Mouse (Mus musculus) left cerebral cortex, adult 9 months (tissue): Measurements from ENCODE around the gene Hoxd3.

Experiments used
- DNase-seq, 2 experiments: peaks; one replicate each; pipeline ENCODE4 v3.0.0; 2022; ENCODE audit warnings: low spot score in 2 of 2

The Hoxd3 gene

DNA sequence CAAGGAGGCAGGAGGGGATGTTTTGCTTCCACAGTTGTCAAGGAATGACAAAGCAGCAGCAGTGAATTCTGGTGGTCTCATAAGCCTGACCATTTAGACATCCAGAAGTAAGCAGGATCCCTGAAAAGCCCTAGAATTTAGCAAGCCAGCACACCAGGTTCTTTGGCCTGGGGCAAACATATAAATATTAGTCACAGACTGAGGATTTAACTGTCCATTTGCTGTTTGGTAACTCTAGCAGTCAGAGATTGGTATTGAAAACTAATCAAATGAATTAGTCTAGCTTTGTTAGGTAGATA, 30.2 kb downstream of the Hoxd3 start:
- no peak for DNase-seq

- no peak for DNase-seq
Observed at GRCm38 (mm10) chr2:74745540-74746297, 34.0 kb downstream of the Hoxd3 start.

DNA sequence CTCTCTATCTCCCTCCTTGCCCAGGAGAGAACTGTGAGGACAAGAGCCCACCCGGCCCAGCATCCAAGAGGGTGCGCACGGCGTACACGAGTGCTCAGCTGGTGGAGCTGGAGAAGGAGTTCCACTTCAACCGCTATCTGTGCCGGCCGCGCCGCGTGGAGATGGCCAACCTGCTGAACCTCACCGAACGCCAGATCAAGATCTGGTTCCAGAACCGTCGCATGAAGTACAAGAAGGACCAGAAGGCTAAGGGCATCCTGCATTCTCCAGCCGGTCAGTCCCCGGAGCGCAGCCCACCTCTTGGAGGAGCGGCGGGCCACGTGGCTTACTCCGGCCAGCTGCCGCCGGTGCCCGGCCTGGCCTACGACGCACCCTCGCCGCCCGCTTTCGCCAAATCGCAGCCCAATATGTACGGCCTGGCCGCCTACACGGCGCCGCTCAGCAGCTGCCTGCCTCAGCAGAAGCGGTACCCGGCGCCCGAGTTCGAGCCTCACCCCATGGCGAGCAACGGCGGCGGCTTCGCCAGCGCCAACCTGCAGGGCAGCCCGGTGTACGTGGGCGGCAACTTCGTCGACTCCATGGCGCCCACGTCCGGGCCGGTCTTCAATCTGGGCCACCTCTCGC, 34.7 kb downstream of the Hoxd3 start:
- DNase-seq, result no peak

- DNase-seq, result no peak
Observed at GRCm38 (mm10) chr2:74747006-74747405, 35.3 kb downstream of the Hoxd3 start.

GRCm38 (mm10) chr2:74747661-74748141, 36.0 kb downstream of the Hoxd3 start:
- DNase-seq, result no peak

GRCm38 (mm10) chr2:74748436-74748995, 36.8 kb downstream of the Hoxd3 start:
- no peak for DNase-seq

DNA sequence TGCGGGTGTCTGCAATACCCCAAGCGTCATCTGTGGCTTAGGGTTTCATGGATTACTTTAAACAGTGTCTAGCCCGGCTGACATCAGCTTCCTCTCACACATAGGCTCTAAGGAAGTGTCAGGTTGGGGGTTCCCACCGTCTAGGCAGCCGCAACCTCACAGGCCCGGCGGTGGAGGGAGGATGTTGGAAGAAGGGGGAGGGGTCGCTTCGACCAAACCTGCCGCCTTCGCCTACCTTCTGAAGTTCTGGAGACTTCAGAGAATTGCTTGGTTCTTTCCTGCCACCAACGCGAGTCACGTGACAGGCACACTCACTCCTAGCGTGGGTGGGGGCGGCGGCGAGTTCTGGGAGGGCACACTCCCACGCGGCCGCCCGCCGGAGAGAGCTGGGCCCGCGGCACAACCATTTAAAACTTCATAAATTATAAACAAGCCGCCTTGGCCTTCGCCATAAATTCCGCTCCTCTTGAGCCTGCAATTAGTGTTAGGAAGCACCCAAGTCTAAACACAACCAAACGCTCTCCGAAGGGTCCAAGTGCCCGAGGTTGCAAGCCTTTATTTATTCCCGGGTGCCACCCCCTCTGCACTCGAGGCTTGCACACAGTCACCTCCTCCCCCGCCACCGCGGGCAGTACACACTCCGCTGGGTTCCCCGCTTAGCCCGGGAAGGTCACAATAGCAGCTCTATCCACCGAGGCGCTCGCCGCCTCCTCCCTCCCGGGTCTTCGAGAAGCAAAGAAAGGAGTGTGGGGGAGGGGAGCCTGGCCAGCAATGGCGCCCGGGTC, 37.8 kb downstream of the Hoxd3 start:
- no peak for DNase-seq

GRCm38 (mm10) chr2:74750731-74751250, 39.1 kb downstream of the Hoxd3 start:
- DNase-seq, result no peak

DNA sequence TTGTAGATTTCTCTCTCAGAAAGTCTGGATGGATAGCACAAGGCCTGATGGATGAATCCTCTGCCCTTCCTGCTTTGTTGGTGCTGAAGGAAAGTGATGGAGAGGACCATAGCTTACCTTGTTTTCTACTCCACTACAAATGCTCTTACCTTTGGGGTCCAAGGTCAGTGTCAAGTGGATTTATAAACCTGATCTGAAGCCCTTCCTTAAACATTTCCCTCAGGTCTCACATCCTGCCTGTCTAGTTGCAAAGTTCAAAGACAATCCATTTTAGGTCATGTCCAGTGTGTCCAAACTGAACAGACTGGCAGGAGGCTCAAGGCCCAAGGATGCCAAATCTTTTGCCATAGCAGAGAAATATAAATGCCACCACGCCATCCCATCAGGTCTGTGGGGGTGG, 40.1 kb downstream of the Hoxd3 start:
- DNase-seq, result no peak

- DNase-seq, result no peak
Observed at GRCm38 (mm10) chr2:74752431-74753174, 40.9 kb downstream of the Hoxd3 start.

DNA sequence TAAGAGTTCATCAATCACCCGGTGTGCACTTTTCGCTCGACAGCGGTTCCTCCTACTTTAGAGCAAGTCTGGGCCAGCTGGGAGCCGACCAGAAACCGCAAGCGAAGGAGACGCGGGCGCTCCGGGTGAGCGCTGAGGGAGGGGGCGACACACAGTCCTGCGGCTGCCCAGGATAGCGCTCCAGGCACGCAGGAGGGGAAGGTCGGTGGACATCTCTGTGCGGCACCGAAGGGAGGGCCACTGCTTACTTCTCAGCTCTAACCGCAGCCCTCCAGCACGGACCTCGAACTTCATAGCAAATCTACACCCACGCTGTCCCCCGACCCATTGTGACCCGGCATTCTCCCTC, 41.4 kb downstream of the Hoxd3 start:
- no peak for DNase-seq

DNA sequence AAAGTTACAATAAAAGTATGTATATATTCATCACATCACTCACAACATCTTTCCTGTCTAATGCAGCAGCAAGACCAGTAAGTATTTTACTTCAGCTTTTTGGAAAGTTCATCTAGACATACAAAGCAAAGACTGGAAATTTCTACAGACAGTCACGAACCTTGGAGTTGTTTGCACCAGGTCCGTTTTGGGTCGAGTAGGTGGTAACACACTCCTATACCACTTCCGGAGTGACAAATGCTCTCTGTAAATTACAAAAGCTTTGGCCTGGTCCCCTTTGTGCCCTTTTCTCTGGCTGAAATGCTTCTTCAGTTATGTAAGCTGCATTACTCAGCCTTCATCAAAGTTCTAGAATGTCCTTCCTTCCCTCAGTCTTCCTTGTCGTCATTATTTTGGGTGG, 42.0 kb downstream of the Hoxd3 start:
- DNase-seq, result no peak

GRCm38 (mm10) chr2:74760146-74760545, 48.4 kb downstream of the Hoxd3 start:
- no peak for DNase-seq

DNA sequence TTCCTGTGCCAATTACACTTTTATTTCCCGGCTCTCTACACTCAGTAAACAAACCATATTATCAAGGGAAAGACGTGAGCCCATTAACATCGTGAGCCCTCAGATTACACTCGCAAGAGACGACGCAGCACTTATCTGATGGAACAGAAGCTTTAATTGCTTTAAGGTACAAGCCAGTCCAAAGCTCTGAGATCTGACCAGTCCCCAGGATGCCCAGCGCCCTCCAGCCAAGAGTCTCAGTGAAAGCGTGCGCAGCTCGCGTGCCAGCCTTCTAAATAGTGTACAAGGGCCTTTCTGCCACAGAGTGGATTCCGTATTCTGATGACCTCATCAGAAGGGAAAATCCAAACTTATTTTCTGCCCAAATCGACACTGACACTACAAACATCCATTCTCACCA, 50.2 kb downstream of the Hoxd3 start:
- no peak for DNase-seq

- no peak for DNase-seq
Observed at GRCm38 (mm10) chr2:74762522-74763244, 51.0 kb downstream of the Hoxd3 start, which contains the start of gene Hoxd1. TSS of gene Hoxd1 (plus strand) at chr2:74762980.

- DNase-seq, result no peak
Observed at GRCm38 (mm10) chr2:74763245-74763735, 51.6 kb downstream of the Hoxd3 start.

GRCm38 (mm10) chr2:74763976-74764375, 52.2 kb downstream of the Hoxd3 start:
- no peak for DNase-seq

GRCm38 (mm10) chr2:74774359-74774758, 62.6 kb downstream of the Hoxd3 start:
- DNase-seq, result peak; percentile 9 to 11

GRCm38 (mm10) chr2:74777536-74778275, 66.0 kb downstream of the Hoxd3 start:
- DNase-seq, result no peak

DNA sequence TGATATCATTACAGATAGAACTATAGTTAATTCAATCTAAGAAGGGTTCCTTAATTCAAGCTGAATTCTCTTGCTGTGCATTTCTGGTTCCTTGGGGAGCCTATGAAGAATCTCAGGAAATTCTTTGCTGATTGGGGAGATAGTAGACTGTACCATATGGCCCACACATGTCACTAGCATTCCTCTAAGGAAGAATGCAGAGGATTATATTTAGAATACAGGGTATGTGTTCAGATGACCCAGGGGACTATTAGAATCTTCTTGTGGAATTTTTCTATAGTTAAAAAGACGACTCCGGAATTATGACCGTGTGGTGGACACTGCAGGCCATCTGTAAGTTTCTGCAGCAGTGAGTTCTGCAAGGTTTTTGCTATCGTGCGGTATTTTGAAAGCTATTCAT, 69.7 kb downstream of the Hoxd3 start:
- no peak for DNase-seq
